Mouse (Mus musculus): ENCODE measurements around the gene 1810009A15Rik. TPM values are rescaled to one million over a fixed set of nuclear protein-coding genes. Genes with fewer than 3 reads are reported as not detected.
"Not testable (repeated sequence)": the region's sequence is repeated elsewhere in the genome, so short reads cannot be mapped to it uniquely, and the experiment has no call there.

Gene 1810009A15Rik
- total RNA-seq, 2 experiments from 2014 or later, result 31.5 to 31.9 TPM

GRCm38 (mm10) chr19:8875031-8875430 lies 13.6 kb upstream of the 1810009A15Rik start:
- no peak for DNase-seq

GRCm38 (mm10) chr19:8880311-8881033 lies 8.2 kb upstream of the 1810009A15Rik start, which contains the start of gene Uqcc3:
Gene Uqcc3 (minus strand): TSS chr19:8880923.
- DNase-seq, result peak; percentile 93

GRCm38 (mm10) chr19:8881034-8881392 lies 7.6 kb upstream of the 1810009A15Rik start:
- DNase-seq, result no peak

- no peak for DNase-seq
Measured at GRCm38 (mm10) chr19:8883616-8884015, 5.0 kb upstream of the 1810009A15Rik start, which contains the start of the genes Lbhd1 and Gm49403. Gene Lbhd1 (plus strand): TSS chr19:8883732. Gene Gm49403 (plus strand): TSS chr19:8883930.

GRCm38 (mm10) chr19:8886916-8887584 lies 1.6 kb upstream of the 1810009A15Rik start:
- DNase-seq, result no peak

GRCm38 (mm10) chr19:8887585-8888463 lies 829 bp upstream of the 1810009A15Rik start:
- no peak for DNase-seq

GRCm38 (mm10) chr19:8892829-8893766 lies 4.4 kb downstream of the 1810009A15Rik start, which contains the start of gene Ints5:
Gene Ints5 (plus strand): TSS chr19:8893005.
- peak; percentile 91 for DNase-seq

- DNase-seq, result no peak
Measured at GRCm38 (mm10) chr19:8895397-8895960, 6.8 kb downstream of the 1810009A15Rik start.

GRCm38 (mm10) chr19:8896231-8896630 lies 7.6 kb downstream of the 1810009A15Rik start:
- DNase-seq, result not testable (repeated sequence)

GRCm38 (mm10) chr19:8897211-8897864 lies 8.7 kb downstream of the 1810009A15Rik start:
- DNase-seq, result peak; percentile 72

- peak; percentile 96 for DNase-seq
Measured at GRCm38 (mm10) chr19:8897865-8898495, 9.3 kb downstream of the 1810009A15Rik start, which contains the start of gene Ganab. Gene Ganab (plus strand): TSS chr19:8898071.

GRCm38 (mm10) chr19:8898576-8898975 lies 9.9 kb downstream of the 1810009A15Rik start:
- DNase-seq, result no peak

GRCm38 (mm10) chr19:8899079-8899478 lies 10.4 kb downstream of the 1810009A15Rik start:
- no peak for DNase-seq

GRCm38 (mm10) chr19:8903412-8903811 lies 14.8 kb downstream of the 1810009A15Rik start:
- no peak for DNase-seq

- DNase-seq, result no peak
Measured at GRCm38 (mm10) chr19:8908531-8908930, 19.9 kb downstream of the 1810009A15Rik start.

GRCm38 (mm10) chr19:8911810-8912209 lies 23.2 kb downstream of the 1810009A15Rik start:
- no peak for DNase-seq

- no peak for DNase-seq
Measured at GRCm38 (mm10) chr19:8914212-8914611, 25.6 kb downstream of the 1810009A15Rik start.

GRCm38 (mm10) chr19:8919000-8919399 lies 30.3 kb downstream of the 1810009A15Rik start:
- DNase-seq, result no peak

GRCm38 (mm10) chr19:8919684-8920072 lies 31.0 kb downstream of the 1810009A15Rik start:
- DNase-seq, result no peak

Data from adrenal gland, postnatal 10 days (tissue).